Mouse (Mus musculus) stomach, embryonic 15.5 days (tissue): ENCODE measurements at regions not wholly inside any gene's neighbourhood (a gene's known extent, or its start where the extent isn't known, plus 50 kb on each side); places are given as distances from the start of the nearest gene placed in this dataset.
A peak's percentile ranks its signal among the peaks of the same experiment; 100 is the strongest.

ENCODE experiments used
- ATAC-seq: fragments of 200-750 bp; cut with Nextera tagmentation; 2 replicates; pipeline ENCODE4 v1.8.0; 2017; ENCODE audit warnings: low read depth, moderate number of reproducible peaks, moderate TSS enrichment; ENCODE audit not compliant: insufficient read depth, low FRiP score
- H3K27ac ChIP-seq: fragments of 300-500 bp; sonication (generic); 2 replicates; pipeline ENCODE4 v1.5.1; 2015; ENCODE audit warnings: mild to moderate bottlenecking, inconsistent platforms
- H3K27me3 ChIP-seq: fragments of 300-500 bp; sonication (generic); replicated peaks from 2 replicates; pipeline ENCODE4 v1.6.1; 2015; ENCODE audit warnings: inconsistent platforms
- H3K36me3 ChIP-seq: fragments of 300-500 bp; sonication (generic); 2 replicates; pipeline ENCODE4 v1.6.1; 2015; ENCODE audit warnings: inconsistent platforms
- H3K4me1 ChIP-seq: fragments of 300-500 bp; sonication (generic); 2 replicates; pipeline ENCODE4 v1.6.1; 2015; ENCODE audit warnings: inconsistent platforms
- H3K4me2 ChIP-seq: fragments of 300-500 bp; sonication (generic); 2 replicates; pipeline ENCODE4 v1.6.1; 2015; ENCODE audit warnings: mild to moderate bottlenecking, inconsistent platforms
- H3K4me3 ChIP-seq: fragments of 300-500 bp; sonication (generic); replicated peaks from 2 replicates; pipeline ENCODE4 v1.5.1; 2015; ENCODE audit warnings: inconsistent platforms
- H3K9ac ChIP-seq: fragments of 300-500 bp; sonication (generic); 2 replicates; pipeline ENCODE4 v1.6.1; 2015; ENCODE audit warnings: inconsistent platforms
- H3K9me3 ChIP-seq: fragments of 300-500 bp; sonication (generic); 2 replicates; pipeline ENCODE4 v1.6.1; 2016; ENCODE audit warnings: inconsistent platforms
- WGBS: fragments of 180-500 bp; shearing (Covaris S2); methylation state at CpG from one replicate; pipeline ENCODE4 v1.1.7; 2015; 5-methylcytosine and 5-hydroxymethylcytosine counted together

DNA sequence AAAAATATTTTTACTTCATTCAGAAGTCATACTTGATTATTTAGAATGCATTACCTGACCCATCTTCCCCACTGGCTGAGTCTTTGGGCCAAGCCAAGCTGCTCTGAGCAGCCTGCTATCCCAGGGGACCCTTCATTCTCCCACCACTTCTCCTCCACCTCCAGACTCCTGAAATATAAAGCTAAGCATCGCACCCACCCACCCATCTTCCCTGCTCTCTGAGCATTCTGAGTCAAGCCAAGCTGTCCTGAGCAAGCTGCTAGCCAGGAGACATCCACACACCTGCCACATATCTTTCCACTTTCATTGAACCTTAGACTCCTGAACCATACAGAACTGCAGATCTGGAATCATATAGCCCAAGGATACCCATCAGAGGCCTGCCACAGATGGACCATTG is 1456.2 kb upstream of the Adam24 start:
- no peak for ATAC-seq

DNA sequence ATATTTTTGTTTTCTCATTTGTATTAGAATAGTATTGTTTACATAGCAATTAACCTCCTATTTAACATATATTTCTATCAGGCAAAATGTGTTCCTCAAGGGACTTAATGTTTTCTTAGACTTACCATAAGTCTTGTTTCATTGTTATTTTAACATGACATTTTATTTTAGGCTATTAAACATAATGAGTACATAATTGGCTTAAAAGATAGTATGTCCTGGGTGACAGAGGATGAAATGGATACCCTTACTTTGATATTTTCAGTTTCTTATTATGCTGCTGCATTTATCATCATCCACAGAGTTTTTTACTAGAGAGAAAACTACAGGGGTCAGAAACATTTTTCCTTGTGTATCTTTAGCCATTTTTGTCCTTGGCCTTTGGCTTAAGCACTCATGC is 1447.6 kb upstream of the Adam24 start:
- no peak overlapping the region for H3K27ac ChIP-seq
- no peaks in the 10 kb centered on the region for H3K4me1 ChIP-seq
- no peak overlapping the region for H3K4me2 ChIP-seq
- H3K9me3 ChIP-seq: no peaks in the 10 kb centered on the region
- H3K36me3 ChIP-seq: no peaks in the 10 kb centered on the region
- ATAC-seq: no peak
- H3K9ac ChIP-seq: no peak overlapping the region
- H3K4me3 ChIP-seq: no peak overlapping the region
- H3K27me3 ChIP-seq: no peaks in the 10 kb centered on the region

More for the DNA sequence above, 1456.2 kb upstream of the Adam24 start:
- H3K4me3 ChIP-seq: no peak overlapping the region
- no peaks in the 10 kb centered on the region for H3K36me3 ChIP-seq
- H3K4me2 ChIP-seq: no peak overlapping the region
- 85% methylated on average over 1 of the region's 1 CpGs for WGBS
- H3K4me1 ChIP-seq: no peaks in the 10 kb centered on the region
- H3K27me3 ChIP-seq: no peaks in the 10 kb centered on the region
- H3K27ac ChIP-seq: no peak overlapping the region
- H3K9me3 ChIP-seq: no peaks in the 10 kb centered on the region
- no peak overlapping the region for H3K9ac ChIP-seq

DNA sequence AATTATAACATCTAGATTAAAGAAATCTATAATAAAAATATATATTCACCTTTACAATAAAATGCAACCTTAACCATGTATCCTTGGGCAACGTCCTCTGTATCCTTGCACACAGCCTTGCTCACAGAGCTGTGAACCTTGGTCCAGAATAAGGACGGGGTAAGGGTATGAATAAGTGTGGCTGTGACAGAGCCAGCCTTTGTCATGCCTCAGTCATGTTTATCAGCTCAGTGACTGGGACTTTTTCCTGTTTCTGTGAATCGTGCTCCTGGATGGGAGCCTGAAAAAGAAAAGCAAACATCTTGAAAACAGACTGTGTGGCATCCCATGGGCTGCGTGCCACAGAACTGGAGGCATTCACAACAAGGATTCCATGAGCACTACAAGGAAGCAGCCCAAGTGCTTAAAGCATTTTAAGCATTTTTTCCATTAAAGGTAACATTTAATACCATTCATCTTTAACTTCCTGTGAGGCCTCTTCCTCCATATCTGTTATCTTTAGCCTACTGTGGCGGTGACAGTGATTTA is 1405.8 kb upstream of the Adam24 start:
- no peak overlapping the region for H3K4me3 ChIP-seq
- H3K27me3 ChIP-seq: no peaks in the 10 kb centered on the region
- no peaks in the 10 kb centered on the region for H3K36me3 ChIP-seq
- no peak overlapping the region for H3K9ac ChIP-seq
- no peak overlapping the region for H3K27ac ChIP-seq
- WGBS: 53% methylated on average over 5 of the region's 5 CpGs
- ATAC-seq: no peak
- no peaks in the 10 kb centered on the region for H3K9me3 ChIP-seq
- no peaks in the 10 kb centered on the region for H3K4me1 ChIP-seq
- H3K4me2 ChIP-seq: no peak overlapping the region

- 12% methylated on average over 12 of the region's 12 CpGs for WGBS
- ATAC-seq: no peak
- 0 out of 2 replicates have a peak overlapping the region, but pooled peaks have one; percentile 3 for H3K4me3 ChIP-seq
These were observed 1377.2 kb upstream of the Adam24 start for GRCm38 (mm10) chr8:39297548-39298306.

GRCm38 (mm10) chr8:39303742-39304336 is 1371.0 kb upstream of the Adam24 start:
- Histone ChIP-seq H3K9ac (no peak overlapping the region), H3K4me3 (no peak overlapping the region), H3K4me1 (no peaks in the 10 kb centered on the region), H3K36me3 (no peaks in the 10 kb centered on the region), H3K27me3 (no peaks in the 10 kb centered on the region), H3K27ac (no peak overlapping the region), H3K9me3 (no peaks in the 10 kb centered on the region), H3K4me2 (no peak overlapping the region)
- WGBS: 68% methylated on average over 6 of the region's 6 CpGs
- ATAC-seq: no peak

More at GRCm38 (mm10) chr8:39297548-39298306, 1377.2 kb upstream of the Adam24 start:
- H3K4me2 ChIP-seq: peak overlapping the region; percentile 31
- no peaks in the 10 kb centered on the region for H3K36me3 ChIP-seq
- H3K9ac ChIP-seq: no peak overlapping the region
- no peaks in the 10 kb centered on the region for H3K9me3 ChIP-seq
- H3K27me3 ChIP-seq: no peaks in the 10 kb centered on the region
- no peak overlapping the region for H3K27ac ChIP-seq
- no peaks in the 10 kb centered on the region for H3K4me1 ChIP-seq

- no peaks in the 10 kb centered on the region for H3K9me3 ChIP-seq
- H3K27ac ChIP-seq: no peak overlapping the region
- WGBS: 45% methylated on average over 3 of the region's 3 CpGs
- no peaks in the 10 kb centered on the region for H3K36me3 ChIP-seq
- H3K4me3 ChIP-seq: no peak overlapping the region
- no peaks in the 10 kb centered on the region for H3K4me1 ChIP-seq
- no peak for ATAC-seq
- H3K4me2 ChIP-seq: no peak overlapping the region
- H3K27me3 ChIP-seq: no peaks in the 10 kb centered on the region
- no peak overlapping the region for H3K9ac ChIP-seq
These were observed 1361.0 kb upstream of the Adam24 start for GRCm38 (mm10) chr8:39313854-39314253.

DNA sequence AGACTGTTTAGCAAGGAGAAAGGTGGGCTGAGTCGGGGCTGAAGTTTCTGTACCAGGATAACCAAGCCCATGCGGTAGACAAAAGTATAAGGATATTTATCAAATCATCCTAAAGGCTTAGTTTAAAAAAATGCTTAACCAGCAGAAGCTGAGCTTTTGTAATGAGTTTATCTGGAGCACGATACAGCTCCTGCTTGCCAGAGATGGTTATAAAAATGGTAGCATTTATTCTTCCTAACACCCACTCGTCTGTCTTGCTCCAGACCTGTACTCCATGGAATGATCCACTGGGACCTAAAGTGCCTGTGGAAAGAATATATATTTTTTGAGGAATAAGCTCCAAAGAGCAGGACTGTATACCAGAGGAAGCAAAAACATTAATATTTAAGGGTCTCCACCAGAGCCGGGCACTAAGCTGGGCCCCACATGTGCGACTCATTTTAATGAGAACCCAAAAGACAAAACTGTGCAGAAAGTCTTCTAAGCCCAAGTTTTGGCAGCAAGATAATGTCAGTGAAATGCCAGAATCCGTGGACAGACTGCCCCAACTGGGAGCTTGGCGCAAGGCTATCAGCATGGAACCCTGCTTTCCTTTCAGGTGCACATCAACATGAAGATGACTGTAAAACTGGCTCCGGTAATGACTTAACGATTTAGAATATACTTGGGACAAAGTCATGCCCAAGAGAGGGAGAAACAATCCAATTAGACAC is 1359.2 kb upstream of the Adam24 start:
- no peak overlapping the region for H3K27ac ChIP-seq
- no peaks in the 10 kb centered on the region for H3K27me3 ChIP-seq
- no peak for ATAC-seq
- no peak overlapping the region for H3K4me3 ChIP-seq
- WGBS: 87% methylated on average over 10 of the region's 10 CpGs
- H3K9me3 ChIP-seq: no peaks in the 10 kb centered on the region
- no peaks in the 10 kb centered on the region for H3K36me3 ChIP-seq
- no peak overlapping the region for H3K9ac ChIP-seq
- H3K4me1 ChIP-seq: no peaks in the 10 kb centered on the region
- no peak overlapping the region for H3K4me2 ChIP-seq

GRCm38 (mm10) chr8:39316234-39316568 is 1358.7 kb upstream of the Adam24 start:
- no peaks in the 10 kb centered on the region for H3K36me3 ChIP-seq
- no peak overlapping the region for H3K27ac ChIP-seq
- H3K27me3 ChIP-seq: no peaks in the 10 kb centered on the region
- H3K9ac ChIP-seq: no peak overlapping the region
- no peak for ATAC-seq
- no peak overlapping the region for H3K4me3 ChIP-seq
- no peak overlapping the region for H3K4me2 ChIP-seq
- no peaks in the 10 kb centered on the region for H3K4me1 ChIP-seq
- WGBS: 75% methylated on average over 4 of the region's 4 CpGs
- H3K9me3 ChIP-seq: no peaks in the 10 kb centered on the region

DNA sequence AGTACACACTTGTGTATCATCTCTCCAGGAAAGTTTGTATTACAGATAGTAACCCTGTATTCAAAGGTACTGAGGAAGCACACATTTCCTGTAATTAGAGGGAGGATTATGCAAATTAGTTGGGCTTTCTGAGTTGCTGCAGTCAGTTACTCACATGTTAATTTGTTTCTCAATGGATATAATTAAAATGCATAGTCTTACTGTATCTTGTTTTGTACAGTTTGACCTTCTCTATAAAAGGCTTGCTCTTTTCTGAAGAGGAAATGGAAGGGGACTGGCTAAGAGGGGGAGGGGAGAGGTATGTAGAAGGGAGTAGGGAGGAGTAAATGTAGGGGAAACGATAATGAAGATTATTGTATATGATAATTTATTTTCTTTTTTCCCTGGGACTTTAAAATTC is 1345.5 kb upstream of the Adam24 start:
- 83% methylated on average over 1 of the region's 1 CpGs for WGBS
- Histone ChIP-seq H3K27ac (no peak overlapping the region), H3K4me3 (no peak overlapping the region), H3K9ac (no peak overlapping the region), H3K9me3 (no peaks in the 10 kb centered on the region), H3K4me2 (no peak overlapping the region), H3K27me3 (no peaks in the 10 kb centered on the region), H3K4me1 (no peaks in the 10 kb centered on the region), H3K36me3 (no peaks in the 10 kb centered on the region)
- ATAC-seq: no peak

DNA sequence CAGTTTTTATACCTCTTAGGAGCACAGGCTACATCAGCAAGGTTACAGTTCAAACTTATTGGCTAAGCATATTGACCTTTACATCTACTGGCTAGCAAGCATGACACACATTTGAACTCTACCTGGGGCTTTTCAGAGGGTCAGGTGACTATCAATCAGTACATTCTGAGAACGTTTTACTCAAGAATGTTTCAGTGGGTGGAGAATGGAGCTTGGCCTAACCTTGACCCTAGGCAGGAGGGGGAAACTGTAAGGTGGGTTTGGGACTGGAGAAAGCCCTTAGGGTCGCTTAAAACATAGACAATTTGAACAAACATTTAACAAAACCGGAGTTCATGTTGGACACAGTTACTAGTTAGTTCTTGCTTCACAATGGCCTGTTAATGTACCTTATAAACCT is 1330.1 kb upstream of the Adam24 start:
- 41% methylated on average over 3 of the region's 3 CpGs for WGBS
- ATAC-seq: no peak
- H3K4me1 ChIP-seq: no peaks in the 10 kb centered on the region

DNA sequence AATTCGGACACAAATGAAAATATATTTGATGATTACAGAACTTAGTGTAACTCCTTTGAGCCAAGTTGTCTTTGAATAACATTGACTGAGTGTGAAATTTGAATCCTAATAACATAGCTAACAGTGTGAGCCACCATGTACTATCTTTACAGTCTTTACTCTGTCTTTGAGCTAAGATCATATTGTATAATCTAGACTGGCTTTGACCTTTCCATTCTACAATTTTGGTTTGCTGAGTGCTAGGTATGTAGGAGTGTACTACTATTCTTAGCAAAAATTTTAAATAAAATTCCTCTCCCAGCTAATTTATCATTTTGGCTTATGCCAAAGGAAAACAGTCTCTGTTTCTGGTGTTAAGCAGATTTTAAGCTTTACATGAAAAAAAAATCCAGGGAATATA is 1328.4 kb upstream of the Adam24 start:
- no peaks in the 10 kb centered on the region for H3K27me3 ChIP-seq
- ATAC-seq: no peak
- no peak overlapping the region for H3K4me3 ChIP-seq
- no peak overlapping the region for H3K27ac ChIP-seq
- 82% methylated on average over 1 of the region's 1 CpGs for WGBS
- H3K9me3 ChIP-seq: no peaks in the 10 kb centered on the region
- no peak overlapping the region for H3K4me2 ChIP-seq
- H3K9ac ChIP-seq: no peak overlapping the region
- no peaks in the 10 kb centered on the region for H3K36me3 ChIP-seq
- H3K4me1 ChIP-seq: no peaks in the 10 kb centered on the region

More for the DNA sequence above, 1330.1 kb upstream of the Adam24 start:
- H3K4me2 ChIP-seq: no peak overlapping the region
- H3K27me3 ChIP-seq: no peaks in the 10 kb centered on the region
- no peaks in the 10 kb centered on the region for H3K9me3 ChIP-seq
- H3K27ac ChIP-seq: no peak overlapping the region
- no peaks in the 10 kb centered on the region for H3K36me3 ChIP-seq
- H3K4me3 ChIP-seq: no peak overlapping the region
- no peak overlapping the region for H3K9ac ChIP-seq

GRCm38 (mm10) chr8:39348956-39349355 is 1325.9 kb upstream of the Adam24 start:
- Histone ChIP-seq H3K4me3 (no peak overlapping the region), H3K9ac (no peak overlapping the region), H3K27me3 (no peaks in the 10 kb centered on the region), H3K4me1 (no peaks in the 10 kb centered on the region), H3K9me3 (no peaks in the 10 kb centered on the region), H3K4me2 (no peak overlapping the region), H3K27ac (no peak overlapping the region), H3K36me3 (no peaks in the 10 kb centered on the region)
- ATAC-seq: no peak
- WGBS: 74% methylated on average over 3 of the region's 3 CpGs
